Mouse (Mus musculus): ENCODE data around the gene Ncapd2.

Gene Ncapd2

GRCm38 (mm10) chr6:125145479-125145951 is 46.0 kb downstream of the Ncapd2 start:
- no peak for DNase-seq

GRCm38 (mm10) chr6:125145001-125145400 is 46.5 kb downstream of the Ncapd2 start, which contains the start of gene Iffo1:
TSS of gene Iffo1 (plus strand) at chr6:125145241.
- DNase-seq: peak; percentile 90

GRCm38 (mm10) chr6:125143904-125144303 is 47.6 kb downstream of the Ncapd2 start:
- no peak for DNase-seq

- DNase-seq: no peak
Measured at GRCm38 (mm10) chr6:125143128-125143527, 48.4 kb downstream of the Ncapd2 start.

GRCm38 (mm10) chr6:125142436-125142835 is 49.1 kb downstream of the Ncapd2 start:
- no peak for DNase-seq

GRCm38 (mm10) chr6:125139747-125140146 is 51.8 kb downstream of the Ncapd2 start:
- DNase-seq: no peak

- no peak for DNase-seq
Measured at GRCm38 (mm10) chr6:125137002-125137671, 54.4 kb downstream of the Ncapd2 start.

- DNase-seq: no peak
Measured at GRCm38 (mm10) chr6:125132470-125132869, 59.0 kb downstream of the Ncapd2 start.

- DNase-seq: peak; percentile 79
Measured at GRCm38 (mm10) chr6:125131302-125132156, 60.0 kb downstream of the Ncapd2 start, which contains the start of gene Nop2. TSS of gene Nop2 (plus strand) at chr6:125131909.

- DNase-seq: no peak
Measured at GRCm38 (mm10) chr6:125129710-125130402, 61.6 kb downstream of the Ncapd2 start.

GRCm38 (mm10) chr6:125128724-125129123 is 62.8 kb downstream of the Ncapd2 start:
- no peak for DNase-seq

- DNase-seq: no peak
Measured at GRCm38 (mm10) chr6:125119387-125119786, 72.1 kb downstream of the Ncapd2 start.
